Mouse (Mus musculus) erythroblast, embryonic 14.5 days (primary cell): Measurements from ENCODE around the gene Map2k5.

Source experiments
- GATA1 ChIP-seq: IDR thresholded peaks from 2 replicates; pipeline ENCODE4 v1.6.1; 2012; ENCODE audit warnings: low read length, inconsistent platforms, mixed read lengths
- TAL1 ChIP-seq: IDR thresholded peaks from 3 replicates; pipeline ENCODE4 v1.6.1; 2012; ENCODE audit warnings: low read length, inconsistent platforms, mixed read lengths

DNA sequence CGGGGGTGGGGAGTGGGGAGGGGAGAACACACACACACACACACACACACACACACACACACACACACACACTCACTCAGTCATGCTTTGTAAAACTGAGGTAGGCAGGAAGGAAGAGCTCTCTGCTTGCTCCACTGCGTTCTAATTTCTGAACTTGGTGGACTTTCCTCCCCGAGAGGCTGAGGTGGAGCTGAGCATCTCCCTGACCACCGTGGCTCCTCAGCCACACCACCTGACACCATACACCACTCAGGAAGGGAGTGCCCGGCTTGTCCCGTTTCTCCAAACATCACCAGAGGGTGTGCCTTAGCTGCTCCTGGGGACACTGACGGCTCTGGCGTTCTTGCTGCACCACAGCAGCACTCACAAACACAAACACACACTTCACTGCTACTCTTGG is 199.4 kb downstream of the Map2k5 start:
- no peak for TF ChIP-seq TAL1
- no peak for TF ChIP-seq GATA1
